Mouse (Mus musculus): ENCODE results near the gene B4galt3. TPM values are rescaled to one million over a fixed set of nuclear protein-coding genes. Genes with fewer than 3 reads are reported as not detected.
A peak's percentile ranks its signal among the peaks of the same experiment; 100 is the strongest.

B4galt3 gene
- polyA plus RNA-seq, 1 experiment from 2014 or later: 50.6 TPM

- H3K27me3 ChIP-seq (replicated peaks; ENCODE audit: control insufficient read depth, insufficient read depth, low read length): no peaks in the 10 kb centered on the region
- DNase-seq (ENCODE audit: low spot score) (no peak), ATAC-seq (replicated peaks; ENCODE audit: low FRiP score) (0 out of 2 replicates have a peak, but pooled peaks have one; percentile 10)
- H3K27ac ChIP-seq (ENCODE audit: low read depth, low read length): no peak overlapping the region
- WGBS: 30% methylated on average over 7 of the region's 7 CpGs
- no peaks in the 10 kb centered on the region for H3K9me3 ChIP-seq (ENCODE audit: control insufficient read depth, low read length)
- H3K4me1 ChIP-seq (replicated peaks; ENCODE audit: control insufficient read depth, insufficient read depth, low read length): no peaks in the 10 kb centered on the region
- no peak overlapping the region for H3K9ac ChIP-seq (ENCODE audit: low read depth, low read length)
- peak overlapping the region; percentile 33; the same call in 1 of the 2 replicates for H3K4me2 ChIP-seq
- H3K36me3 ChIP-seq (ENCODE audit: control insufficient read depth, insufficient read depth, low read length): peaks cover under 1% of the 10 kb centered on the region; the same call in 1 of the 2 replicates
- H3K4me3 ChIP-seq (ENCODE audit: low read depth, low read length): 0 out of 2 replicates have a peak overlapping the region, but pooled peaks have one; percentile 12
Observed at GRCm38 (mm10) chr1:171319748-171320147, 49.6 kb downstream of the B4galt3 start.

GRCm38 (mm10) chr1:171320151-171320550 is 50.0 kb downstream of the B4galt3 start:
- Histone ChIP-seq H3K36me3 (ENCODE audit: control insufficient read depth, insufficient read depth, low read length) (peaks cover 4% of the 10 kb centered on the region; the same call in 1 of the 2 replicates), H3K4me1 (replicated peaks; ENCODE audit: control insufficient read depth, insufficient read depth, low read length) (no peaks in the 10 kb centered on the region), H3K27me3 (replicated peaks; ENCODE audit: control insufficient read depth, insufficient read depth, low read length) (no peaks in the 10 kb centered on the region), H3K27ac (ENCODE audit: low read depth, low read length) (no peak overlapping the region), H3K4me2 (peak overlapping the region; percentile 33; the same call in 1 of the 2 replicates), H3K9ac (ENCODE audit: low read depth, low read length) (no peak overlapping the region), H3K9me3 (ENCODE audit: control insufficient read depth, low read length) (no peaks in the 10 kb centered on the region), H3K4me3 (ENCODE audit: low read depth, low read length) (0 out of 2 replicates have a peak overlapping the region, but pooled peaks have one; percentile 12)
- DNase-seq (ENCODE audit: low spot score) (no peak), ATAC-seq (replicated peaks; ENCODE audit: low FRiP score) (no peak)
- 39% methylated on average over 5 of the region's 5 CpGs for WGBS

- H3K36me3 ChIP-seq (ENCODE audit: control insufficient read depth, insufficient read depth, low read length): peaks cover 4% of the 10 kb centered on the region; the same call in 1 of the 2 replicates
- no peaks in the 10 kb centered on the region for H3K9me3 ChIP-seq (ENCODE audit: control insufficient read depth, low read length)
- no peak overlapping the region for H3K9ac ChIP-seq (ENCODE audit: low read depth, low read length)
- ATAC-seq (replicated peaks; ENCODE audit: low FRiP score) (no peak), DNase-seq (ENCODE audit: low spot score) (no peak)
- H3K4me2 ChIP-seq: no peak overlapping the region
- H3K27ac ChIP-seq (ENCODE audit: low read depth, low read length): no peak overlapping the region
- H3K27me3 ChIP-seq (replicated peaks; ENCODE audit: control insufficient read depth, insufficient read depth, low read length): no peaks in the 10 kb centered on the region
- no peaks in the 10 kb centered on the region; the same call in 1 of the 2 replicates for H3K4me1 ChIP-seq (replicated peaks; ENCODE audit: control insufficient read depth, insufficient read depth, low read length)
- no peak overlapping the region for H3K4me3 ChIP-seq (ENCODE audit: low read depth, low read length)
Observed at GRCm38 (mm10) chr1:171321415-171321814, 51.3 kb downstream of the B4galt3 start.

DNA sequence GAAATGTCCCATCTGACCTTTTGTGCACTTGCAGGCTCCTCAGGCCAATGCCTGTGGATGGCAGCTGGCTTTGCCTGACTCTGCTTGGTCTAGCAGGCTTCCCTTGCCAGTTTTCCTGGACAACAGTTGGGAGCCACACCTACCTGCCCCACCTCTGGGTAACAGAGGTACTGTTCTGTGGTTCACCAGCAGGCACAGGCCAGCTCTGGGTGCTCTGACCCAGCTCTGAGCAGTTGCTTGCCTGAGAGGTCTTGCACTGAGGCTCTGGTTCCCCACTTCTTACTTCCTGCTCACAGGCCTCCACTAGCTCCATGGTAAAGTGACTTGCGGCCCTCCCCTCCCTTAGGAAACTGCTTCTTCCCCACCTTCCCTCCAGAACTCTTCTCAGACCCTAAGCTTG is 51.9 kb downstream of the B4galt3 start:
- no peak overlapping the region for H3K27ac ChIP-seq (ENCODE audit: low read depth, low read length)

GRCm38 (mm10) chr1:171325571-171325970 is 55.4 kb downstream of the B4galt3 start:
- H3K36me3 ChIP-seq (ENCODE audit: control insufficient read depth, insufficient read depth, low read length): peaks cover 4% of the 10 kb centered on the region; the same call in 1 of the 2 replicates
- H3K4me1 ChIP-seq (replicated peaks; ENCODE audit: control insufficient read depth, insufficient read depth, low read length): peaks cover 10% of the 10 kb centered on the region
- no peak overlapping the region for H3K4me3 ChIP-seq (ENCODE audit: low read depth, low read length)
- no peak overlapping the region for H3K4me2 ChIP-seq
- no peak overlapping the region for H3K9ac ChIP-seq (ENCODE audit: low read depth, low read length)
- H3K27ac ChIP-seq (ENCODE audit: low read depth, low read length): no peak overlapping the region
- DNase-seq (ENCODE audit: low spot score) (no peak), ATAC-seq (replicated peaks; ENCODE audit: low FRiP score) (no peak)
- no peaks in the 10 kb centered on the region for H3K9me3 ChIP-seq (ENCODE audit: control insufficient read depth, low read length)
- WGBS: 77% methylated on average over 2 of the region's 2 CpGs
- no peaks in the 10 kb centered on the region for H3K27me3 ChIP-seq (replicated peaks; ENCODE audit: control insufficient read depth, insufficient read depth, low read length)

More for the DNA sequence above, 51.9 kb downstream of the B4galt3 start:
- peak; percentile 56; the same call in 1 of the 2 replicates for ATAC-seq (replicated peaks; ENCODE audit: low FRiP score)
- DNase-seq (ENCODE audit: low spot score): no peak
- Histone ChIP-seq H3K36me3 (ENCODE audit: control insufficient read depth, insufficient read depth, low read length) (peaks cover 4% of the 10 kb centered on the region; the same call in 1 of the 2 replicates), H3K4me1 (replicated peaks; ENCODE audit: control insufficient read depth, insufficient read depth, low read length) (no peaks in the 10 kb centered on the region; the same call in none of the 2 replicates), H3K9me3 (ENCODE audit: control insufficient read depth, low read length) (no peaks in the 10 kb centered on the region), H3K27me3 (replicated peaks; ENCODE audit: control insufficient read depth, insufficient read depth, low read length) (no peaks in the 10 kb centered on the region), H3K4me2 (no peak overlapping the region), H3K9ac (ENCODE audit: low read depth, low read length) (no peak overlapping the region), H3K4me3 (ENCODE audit: low read depth, low read length) (no peak overlapping the region)
- WGBS: 72% methylated on average over 1 of the region's 1 CpGs

Other genes starting within 250 kb of the B4galt3 start
- 28.7 and 29.8 TPM in 2 replicates for gene Fcgr3, start 205.4 kb upstream of the B4galt3 start, polyA plus RNA-seq (2014; fragmentation: Nextera tagmentation; extraction: Ambion mirVana)
- 1.4 and 2.2 TPM in 2 replicates for gene Cfap126, start 156.4 kb upstream of the B4galt3 start, polyA plus RNA-seq (2014; fragmentation: Nextera tagmentation; extraction: Ambion mirVana)
- 261 and 281 TPM in 2 replicates for gene Sdhc, start 119.7 kb upstream of the B4galt3 start, polyA plus RNA-seq (2014; fragmentation: Nextera tagmentation; extraction: Ambion mirVana)
- gene Mpz, start 119.6 kb upstream of the B4galt3 start, polyA plus RNA-seq (2014; fragmentation: Nextera tagmentation; extraction: Ambion mirVana): 0.14 TPM in 1 of 2 replicates, not detected in the other
- gene Pcp4l1, start 74.1 kb upstream of the B4galt3 start, polyA plus RNA-seq (2014; fragmentation: Nextera tagmentation; extraction: Ambion mirVana): 1.2 and 1.9 TPM in 2 replicates
- gene Nr1i3, start 56.4 kb upstream of the B4galt3 start, polyA plus RNA-seq (2014; fragmentation: Nextera tagmentation; extraction: Ambion mirVana): 0.16 TPM in 2 replicates
- 32.3 and 32.4 TPM in 2 replicates for gene Tomm40l, start 47.8 kb upstream of the B4galt3 start, polyA plus RNA-seq (2014; fragmentation: Nextera tagmentation; extraction: Ambion mirVana)
- 2,189 and 2,339 TPM in 2 replicates for gene Apoa2, start 45.3 kb upstream of the B4galt3 start, polyA plus RNA-seq (2014; fragmentation: Nextera tagmentation; extraction: Ambion mirVana)
- gene Fcer1g, start 36.0 kb upstream of the B4galt3 start, polyA plus RNA-seq (2014; fragmentation: Nextera tagmentation; extraction: Ambion mirVana): 70.9 and 83.6 TPM in 2 replicates
- 1.6 and 2.0 TPM in 2 replicates for gene Adamts4, start 19.9 kb upstream of the B4galt3 start, polyA plus RNA-seq (2014; fragmentation: Nextera tagmentation; extraction: Ambion mirVana)
- gene Ndufs2, start 18.9 kb upstream of the B4galt3 start, polyA plus RNA-seq (2014; fragmentation: Nextera tagmentation; extraction: Ambion mirVana): 256 and 262 TPM in 2 replicates
- gene Ppox, start 10.9 kb downstream of the B4galt3 start, polyA plus RNA-seq (2014; fragmentation: Nextera tagmentation; extraction: Ambion mirVana): 131 and 133 TPM in 2 replicates
- gene Usp21, start 17.7 kb downstream of the B4galt3 start, polyA plus RNA-seq (2014; fragmentation: Nextera tagmentation; extraction: Ambion mirVana): 51.0 and 53.1 TPM in 2 replicates
- 83.7 TPM in 2 replicates for gene Ufc1, start 24.7 kb downstream of the B4galt3 start, polyA plus RNA-seq (2014; fragmentation: Nextera tagmentation; extraction: Ambion mirVana)
- 34.8 and 37.5 TPM in 2 replicates for gene Dedd, start 58.8 kb downstream of the B4galt3 start, polyA plus RNA-seq (2014; fragmentation: Nextera tagmentation; extraction: Ambion mirVana)
- gene Nit1, start 75.3 kb downstream of the B4galt3 start, polyA plus RNA-seq (2014; fragmentation: Nextera tagmentation; extraction: Ambion mirVana): 26.2 and 29.1 TPM in 2 replicates
- gene Pfdn2, start 75.3 kb downstream of the B4galt3 start, polyA plus RNA-seq (2014; fragmentation: Nextera tagmentation; extraction: Ambion mirVana): 68.0 and 73.7 TPM in 2 replicates
- gene Klhdc9, start 90.5 kb downstream of the B4galt3 start, polyA plus RNA-seq (2014; fragmentation: Nextera tagmentation; extraction: Ambion mirVana): 0.66 and 0.77 TPM in 2 replicates
- 0.25 and 0.53 TPM in 2 replicates for gene Nectin4, start 99.8 kb downstream of the B4galt3 start, polyA plus RNA-seq (2014; fragmentation: Nextera tagmentation; extraction: Ambion mirVana)
- gene Arhgap30, start 118.6 kb downstream of the B4galt3 start, polyA plus RNA-seq (2014; fragmentation: Nextera tagmentation; extraction: Ambion mirVana): 3.5 and 3.8 TPM in 2 replicates
- gene Usf1, start 141.0 kb downstream of the B4galt3 start, polyA plus RNA-seq (2014; fragmentation: Nextera tagmentation; extraction: Ambion mirVana): 51.0 and 53.2 TPM in 2 replicates
- gene Tstd1, start 148.5 kb downstream of the B4galt3 start, polyA plus RNA-seq (2014; fragmentation: Nextera tagmentation; extraction: Ambion mirVana): 1.6 and 1.7 TPM in 2 replicates
- 42.0 and 47.8 TPM in 2 replicates for gene F11r, start 167.2 kb downstream of the B4galt3 start, polyA plus RNA-seq (2014; fragmentation: Nextera tagmentation; extraction: Ambion mirVana)
- 7.8 and 8.3 TPM in 2 replicates for gene Alyref2, start 233.2 kb downstream of the B4galt3 start, polyA plus RNA-seq (2014; fragmentation: Nextera tagmentation; extraction: Ambion mirVana)

Measured in liver, embryonic 11.5 days (tissue).